Mouse (Mus musculus): ENCODE measurements at regions not wholly inside any gene's neighbourhood (a gene's known extent, or its start where the extent isn't known, plus 50 kb on each side); places are given as distances from the start of the nearest gene placed in this dataset.

DNA sequence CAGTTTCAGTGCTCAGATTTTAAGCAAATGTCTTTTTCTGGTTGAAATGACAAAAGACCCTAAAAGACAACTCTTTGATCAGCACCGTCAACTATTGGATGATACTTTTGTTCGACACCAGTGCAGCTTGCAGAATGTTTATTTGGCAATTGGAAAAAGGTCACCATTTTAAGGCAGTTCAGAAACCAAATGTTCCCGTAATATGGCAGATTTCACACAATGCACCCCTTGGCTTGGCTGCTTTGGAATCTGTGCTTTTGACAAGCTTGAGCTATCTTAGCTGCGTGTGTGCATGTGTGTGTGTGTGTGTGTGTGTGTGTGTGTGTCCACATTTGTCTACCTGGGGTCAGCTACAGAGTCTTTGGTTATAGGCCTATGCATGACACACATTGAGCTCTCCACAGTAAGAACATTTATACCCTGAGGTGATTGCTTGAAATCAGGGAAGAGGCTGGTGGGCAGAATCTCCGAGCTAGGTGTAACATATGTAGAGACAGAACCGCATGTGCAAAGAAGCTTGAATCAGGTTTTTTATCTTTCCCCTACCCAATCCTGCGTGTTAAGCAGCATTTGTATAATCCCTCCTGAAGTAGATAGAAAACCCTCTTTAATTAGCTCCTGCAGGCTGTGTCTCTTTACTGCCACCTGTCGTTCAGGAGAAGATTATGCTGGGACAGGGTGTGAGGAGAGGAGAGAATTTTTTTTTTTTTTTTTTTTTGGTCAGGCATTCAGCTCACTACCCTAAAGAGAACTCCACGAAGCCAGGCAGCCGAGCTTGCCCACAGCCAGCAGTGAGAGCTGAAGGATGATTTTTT lies 85.1 kb upstream of the Arrdc4 start:
- Histone ChIP-seq H3K4me1 (ENCODE audit: control insufficient read depth, insufficient read depth, low read length) (peaks cover 2% of the 10 kb centered on the region; the same call in 1 of the 2 replicates), H3K4me3 (ENCODE audit: insufficient read depth, low read depth, low read length) (no peak overlapping the region), H3K27ac (ENCODE audit: insufficient read depth, low read depth, low read length) (no peak overlapping the region)
- TF ChIP-seq CTCF (IDR thresholded peaks at IDR 0.05; ENCODE audit: insufficient read depth, low read depth, low read length) (no peak), POLR2A (IDR thresholded peaks at IDR 0.05; ENCODE audit: insufficient read depth, low read depth, low read length) (no peak)
- WGBS, result 57% methylated on average over 10 of the region's 10 CpGs

DNA sequence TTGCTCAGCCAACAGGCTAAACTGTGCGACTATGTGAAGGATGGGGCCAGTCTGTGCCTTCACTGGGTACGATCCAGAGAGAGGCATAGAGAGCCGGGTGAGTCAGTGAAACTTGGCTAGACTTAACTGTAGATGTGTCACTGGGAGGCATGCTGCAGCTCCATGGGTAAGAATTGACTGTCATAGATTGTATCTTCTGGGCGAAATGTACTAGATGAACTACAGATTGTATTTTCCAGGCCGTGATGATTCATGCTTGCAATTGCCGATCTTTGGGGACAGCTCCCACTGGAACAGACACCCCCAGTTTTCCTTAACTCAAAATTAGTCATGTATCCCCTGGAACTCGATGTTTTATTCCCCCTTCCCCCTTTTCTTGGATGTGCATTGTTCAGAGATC lies 84.5 kb upstream of the Arrdc4 start:
- no peak overlapping the region for H3K27ac ChIP-seq (ENCODE audit: insufficient read depth, low read depth, low read length)
- 51% methylated on average over 7 of the region's 7 CpGs for WGBS
- TF ChIP-seq POLR2A (IDR thresholded peaks at IDR 0.05; ENCODE audit: insufficient read depth, low read depth, low read length), result no peak
- TF ChIP-seq CTCF (IDR thresholded peaks at IDR 0.05; ENCODE audit: insufficient read depth, low read depth, low read length), result no peak
- no peak overlapping the region for H3K4me3 ChIP-seq (ENCODE audit: insufficient read depth, low read depth, low read length)
- H3K4me1 ChIP-seq (ENCODE audit: control insufficient read depth, insufficient read depth, low read length), result peaks cover 3% of the 10 kb centered on the region; the same call in 1 of the 2 replicates

DNA sequence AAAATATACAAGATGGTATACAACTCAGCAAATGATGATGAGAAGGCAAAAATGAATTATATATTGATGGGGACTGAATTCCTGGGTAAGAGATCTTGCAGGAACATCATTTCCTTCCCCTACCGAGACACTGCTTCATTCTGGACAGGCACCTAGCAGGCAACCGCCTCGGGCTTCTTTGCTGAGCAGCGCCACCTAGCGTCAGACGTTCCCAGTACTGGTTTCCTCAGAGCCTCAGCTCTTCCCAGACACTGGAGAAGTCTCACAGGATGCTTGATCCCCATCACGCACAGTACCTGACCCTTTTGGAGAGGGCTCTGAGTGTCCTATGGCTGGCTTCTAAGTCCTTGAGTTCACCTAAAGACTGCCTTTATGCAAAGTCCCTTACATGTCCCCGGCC lies 80.8 kb upstream of the Arrdc4 start:
- Histone ChIP-seq H3K4me1 (ENCODE audit: control insufficient read depth, insufficient read depth, low read length) (peaks cover 3% of the 10 kb centered on the region; the same call in 1 of the 2 replicates), H3K27ac (ENCODE audit: insufficient read depth, low read depth, low read length) (no peak overlapping the region), H3K4me3 (ENCODE audit: insufficient read depth, low read depth, low read length) (no peak overlapping the region)
- TF ChIP-seq CTCF (IDR thresholded peaks at IDR 0.05; ENCODE audit: insufficient read depth, low read depth, low read length) (peak; percentile 75; the same call in 1 of the 2 replicates), POLR2A (IDR thresholded peaks at IDR 0.05; ENCODE audit: insufficient read depth, low read depth, low read length) (no peak)
- WGBS, result 16% methylated on average over 8 of the region's 8 CpGs

DNA sequence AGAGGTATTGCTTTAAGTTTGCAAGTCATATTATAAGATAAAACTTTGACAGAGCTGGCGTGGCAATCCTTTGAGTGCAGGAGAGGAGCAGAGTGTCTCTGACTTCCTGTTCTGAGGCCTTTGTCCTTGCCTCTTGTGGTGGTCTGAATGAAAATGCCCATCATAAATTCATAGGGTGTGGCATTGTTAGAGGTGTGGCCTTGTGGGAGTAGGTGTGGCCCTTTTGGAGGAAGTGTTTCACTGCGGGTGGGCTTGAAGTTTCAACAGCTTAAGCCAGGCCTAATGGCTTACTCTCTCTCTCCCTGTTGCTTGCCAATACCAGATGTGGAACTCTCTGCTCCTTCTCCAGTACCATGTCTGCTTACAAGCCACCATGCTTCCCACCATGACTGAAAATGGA lies 75.4 kb upstream of the Arrdc4 start:
- Histone ChIP-seq H3K4me3 (ENCODE audit: insufficient read depth, low read depth, low read length) (no peak overlapping the region), H3K4me1 (ENCODE audit: control insufficient read depth, insufficient read depth, low read length) (peaks cover 2% of the 10 kb centered on the region; the same call in 1 of the 2 replicates), H3K27ac (ENCODE audit: insufficient read depth, low read depth, low read length) (no peak overlapping the region)
- 96% methylated on average over 2 of the region's 2 CpGs for WGBS
- TF ChIP-seq CTCF (IDR thresholded peaks at IDR 0.05; ENCODE audit: insufficient read depth, low read depth, low read length), result no peak
- no peak for TF ChIP-seq POLR2A (IDR thresholded peaks at IDR 0.05; ENCODE audit: insufficient read depth, low read depth, low read length)

DNA sequence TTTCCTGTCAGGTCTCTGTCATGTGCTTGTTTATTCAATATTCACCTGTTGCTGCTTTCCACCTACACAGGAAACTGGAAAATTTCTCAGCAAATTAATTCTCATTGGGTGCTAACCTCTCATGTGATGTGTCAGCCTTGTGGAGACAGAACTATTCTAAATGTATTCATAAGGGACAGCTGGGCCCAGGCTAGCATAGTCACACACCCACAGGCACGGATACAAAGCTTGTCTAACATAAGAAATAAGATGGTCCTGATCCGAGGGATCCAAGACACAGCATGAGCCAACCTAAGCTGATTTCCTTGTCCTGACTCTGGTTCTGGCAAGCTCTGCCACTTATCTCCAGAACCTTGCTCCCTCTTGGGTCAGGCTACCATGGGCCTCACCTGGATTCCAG lies 74.6 kb upstream of the Arrdc4 start:
- WGBS, result 75% methylated on average over 2 of the region's 2 CpGs
- no peak overlapping the region for H3K4me3 ChIP-seq (ENCODE audit: insufficient read depth, low read depth, low read length)
- no peak overlapping the region for H3K27ac ChIP-seq (ENCODE audit: insufficient read depth, low read depth, low read length)
- H3K4me1 ChIP-seq (ENCODE audit: control insufficient read depth, insufficient read depth, low read length), result no peaks in the 10 kb centered on the region
- no peak for TF ChIP-seq CTCF (IDR thresholded peaks at IDR 0.05; ENCODE audit: insufficient read depth, low read depth, low read length)

DNA sequence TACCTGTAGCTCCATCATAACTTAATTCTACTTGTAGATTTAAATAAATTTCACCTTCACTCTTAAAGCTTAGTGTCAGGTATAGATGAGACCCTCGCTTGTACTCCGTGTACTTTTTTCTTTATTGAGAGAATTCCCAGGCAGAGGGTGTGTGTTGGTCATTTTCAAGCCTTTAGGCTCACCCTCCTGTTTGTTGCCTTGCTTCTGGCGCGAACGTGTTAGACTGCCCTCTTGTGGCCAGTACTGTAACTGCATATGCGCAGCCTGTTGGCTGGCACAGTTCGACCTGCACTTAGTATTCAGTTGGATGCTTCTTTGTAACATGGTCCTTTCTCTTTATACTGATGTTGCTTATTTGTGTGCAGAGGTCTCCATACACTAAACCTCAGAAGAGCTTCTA lies 74.1 kb upstream of the Arrdc4 start:
- Histone ChIP-seq H3K4me3 (ENCODE audit: insufficient read depth, low read depth, low read length) (no peak overlapping the region), H3K4me1 (ENCODE audit: control insufficient read depth, insufficient read depth, low read length) (no peaks in the 10 kb centered on the region), H3K27ac (ENCODE audit: insufficient read depth, low read depth, low read length) (no peak overlapping the region)
- 2% methylated on average over 7 of the region's 7 CpGs for WGBS
- TF ChIP-seq CTCF (IDR thresholded peaks at IDR 0.05; ENCODE audit: insufficient read depth, low read depth, low read length) (peak; percentile 73), POLR2A (IDR thresholded peaks at IDR 0.05; ENCODE audit: insufficient read depth, low read depth, low read length) (no peak)

DNA sequence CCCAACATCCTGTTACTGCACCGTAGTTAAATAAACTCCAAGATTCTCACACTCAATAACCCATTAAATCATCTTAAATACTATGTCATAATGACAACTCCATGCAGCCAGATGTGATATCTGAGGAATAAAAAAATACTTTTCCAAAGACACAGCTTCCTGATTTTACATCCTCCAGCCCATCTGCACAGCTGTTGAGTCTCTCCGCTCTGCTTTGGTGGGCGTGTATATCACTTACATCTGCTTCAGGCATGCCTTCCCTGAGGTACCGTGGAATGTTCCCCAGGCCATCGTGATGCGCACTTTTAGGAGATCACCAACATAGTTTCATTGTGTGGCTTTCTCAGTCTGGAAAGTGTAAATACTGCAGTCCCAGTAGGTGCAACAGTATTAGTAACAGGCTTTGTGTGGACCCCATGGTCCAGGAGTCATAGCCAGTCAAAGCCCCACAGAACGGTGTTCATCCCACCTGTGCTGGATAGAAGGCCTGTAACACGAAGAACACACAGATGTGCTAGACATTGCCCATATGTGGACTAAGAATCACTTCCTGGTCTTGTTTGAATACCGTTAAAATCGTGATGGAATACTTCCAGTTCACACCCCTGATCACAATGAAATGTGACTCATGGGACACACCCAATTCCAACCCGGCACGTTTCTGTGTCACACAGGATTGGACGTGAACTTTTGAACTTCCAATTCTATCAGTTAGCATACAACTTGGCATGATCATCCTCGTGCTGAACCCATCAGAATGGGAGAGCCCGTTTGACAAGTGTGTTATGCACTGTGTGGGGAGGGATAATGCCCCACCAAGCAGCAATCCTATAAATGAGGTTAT lies 66.0 kb upstream of the Arrdc4 start:
- Histone ChIP-seq H3K4me3 (ENCODE audit: insufficient read depth, low read depth, low read length) (no peak overlapping the region), H3K4me1 (ENCODE audit: control insufficient read depth, insufficient read depth, low read length) (no peaks in the 10 kb centered on the region), H3K27ac (ENCODE audit: insufficient read depth, low read depth, low read length) (no peak overlapping the region)
- no peak for TF ChIP-seq POLR2A (IDR thresholded peaks at IDR 0.05; ENCODE audit: insufficient read depth, low read depth, low read length)
- TF ChIP-seq CTCF (IDR thresholded peaks at IDR 0.05; ENCODE audit: insufficient read depth, low read depth, low read length), result no peak
- 81% methylated on average over 15 of the region's 15 CpGs for WGBS

DNA sequence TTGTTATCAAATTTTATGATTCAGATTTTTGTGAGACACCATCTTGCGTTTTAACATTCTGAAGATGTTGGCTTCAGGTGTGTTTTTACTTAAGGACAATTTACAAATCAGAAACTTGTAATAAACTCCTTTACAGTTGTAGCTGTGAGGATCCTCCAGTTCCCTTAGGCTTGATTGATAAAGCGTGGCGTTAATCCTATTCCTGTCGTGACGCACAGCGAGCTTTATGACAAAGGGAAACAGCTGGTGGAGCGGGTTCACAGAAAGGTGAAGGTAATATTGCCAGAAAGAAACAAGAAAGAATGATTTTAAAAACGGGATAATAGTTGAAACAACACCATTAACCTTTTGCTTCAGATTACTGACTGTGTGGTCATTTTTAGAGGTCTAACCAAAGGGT lies 60.7 kb upstream of the Arrdc4 start:
- Histone ChIP-seq H3K27ac (ENCODE audit: insufficient read depth, low read depth, low read length) (no peak overlapping the region), H3K4me3 (ENCODE audit: insufficient read depth, low read depth, low read length) (no peak overlapping the region), H3K4me1 (ENCODE audit: control insufficient read depth, insufficient read depth, low read length) (no peaks in the 10 kb centered on the region)
- TF ChIP-seq POLR2A (IDR thresholded peaks at IDR 0.05; ENCODE audit: insufficient read depth, low read depth, low read length), result no peak
- no peak for TF ChIP-seq CTCF (IDR thresholded peaks at IDR 0.05; ENCODE audit: insufficient read depth, low read depth, low read length)
- 72% methylated on average over 8 of the region's 8 CpGs for WGBS
